Mouse (Mus musculus) ovary, postnatal 14 days (tissue): ENCODE results near the gene Gm20696.

Source experiments
- DNase-seq: peaks from one replicate; pipeline ENCODE4 v3.0.0; 2022; ENCODE audit warnings: low spot score

Gene Gm20696

DNA sequence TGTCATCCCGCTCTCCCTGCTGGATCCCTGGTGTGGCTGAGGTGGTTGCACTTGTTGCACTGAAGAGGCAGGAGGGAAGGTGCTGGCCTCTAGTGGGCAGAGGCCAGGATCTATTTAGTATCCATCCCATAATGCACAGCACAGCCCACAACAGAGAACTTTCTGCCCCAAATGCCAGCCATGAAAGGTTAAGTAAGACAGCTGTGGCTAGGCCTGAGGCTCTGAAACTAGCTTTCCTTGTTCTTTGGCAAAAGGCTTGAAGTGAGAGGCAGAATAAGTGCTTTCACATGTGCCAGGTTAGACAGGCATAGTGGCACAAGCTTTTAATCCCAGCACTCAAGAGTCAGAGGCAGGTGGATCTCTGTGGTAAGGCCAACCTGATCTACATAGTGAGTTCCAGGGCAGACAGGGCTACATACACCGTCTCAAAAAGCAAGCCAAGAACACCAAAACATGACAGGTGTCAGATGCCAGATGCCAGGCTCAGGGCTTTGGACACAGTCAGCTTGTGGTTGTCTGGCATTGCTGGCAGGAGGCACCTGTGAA, 281.5 kb downstream of the Gm20696 start:
- no peak for DNase-seq

DNA sequence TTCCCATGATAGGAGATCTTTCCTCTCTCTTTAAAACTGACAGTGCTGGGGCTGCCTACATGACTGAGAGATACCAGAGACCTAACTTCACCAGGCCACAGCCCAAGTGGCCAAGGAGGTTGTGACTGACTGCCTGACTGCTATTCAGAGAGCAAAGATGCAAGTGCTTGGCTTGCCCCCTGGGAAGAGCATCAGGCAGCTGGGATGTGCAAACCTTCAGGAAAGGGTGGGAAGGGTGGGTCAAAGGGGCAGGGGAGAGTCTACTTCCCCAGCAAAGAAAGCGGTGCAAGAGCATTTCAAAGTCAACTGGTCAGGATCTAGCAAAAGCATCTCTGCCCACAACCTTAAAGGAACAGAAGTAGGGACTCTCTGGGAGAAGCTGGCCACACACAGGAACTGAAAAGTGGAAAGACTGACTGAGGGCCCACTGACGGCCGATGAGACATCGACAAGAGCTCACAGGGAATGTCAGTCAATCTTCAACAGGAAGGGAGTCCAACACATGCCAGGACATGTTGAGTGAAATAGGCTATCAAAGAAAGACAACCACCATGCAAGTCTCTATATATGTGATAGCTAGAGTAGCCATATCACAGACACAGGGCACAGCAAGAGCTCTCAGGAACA, 282.6 kb downstream of the Gm20696 start:
- no peak for DNase-seq

DNA sequence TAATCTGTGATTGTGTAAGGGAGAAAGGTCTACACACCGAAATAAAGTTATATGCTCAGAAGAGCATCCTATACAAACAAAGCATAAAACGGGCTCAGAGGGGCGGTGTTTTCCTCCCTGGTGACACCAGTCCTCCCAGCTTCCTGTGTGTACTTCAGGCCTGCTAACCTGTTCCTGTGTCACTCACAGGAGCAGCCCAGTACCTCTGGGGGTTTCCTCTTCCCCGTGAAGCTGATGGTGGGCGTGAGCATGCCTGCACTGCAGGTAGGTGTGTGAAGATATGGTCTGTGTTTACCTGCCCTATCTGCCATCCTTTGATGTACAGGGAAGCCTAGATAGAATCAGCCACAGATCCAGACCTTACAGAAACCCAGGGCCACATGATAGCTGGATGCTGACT, 286.5 kb downstream of the Gm20696 start:
- DNase-seq: no peak

DNA sequence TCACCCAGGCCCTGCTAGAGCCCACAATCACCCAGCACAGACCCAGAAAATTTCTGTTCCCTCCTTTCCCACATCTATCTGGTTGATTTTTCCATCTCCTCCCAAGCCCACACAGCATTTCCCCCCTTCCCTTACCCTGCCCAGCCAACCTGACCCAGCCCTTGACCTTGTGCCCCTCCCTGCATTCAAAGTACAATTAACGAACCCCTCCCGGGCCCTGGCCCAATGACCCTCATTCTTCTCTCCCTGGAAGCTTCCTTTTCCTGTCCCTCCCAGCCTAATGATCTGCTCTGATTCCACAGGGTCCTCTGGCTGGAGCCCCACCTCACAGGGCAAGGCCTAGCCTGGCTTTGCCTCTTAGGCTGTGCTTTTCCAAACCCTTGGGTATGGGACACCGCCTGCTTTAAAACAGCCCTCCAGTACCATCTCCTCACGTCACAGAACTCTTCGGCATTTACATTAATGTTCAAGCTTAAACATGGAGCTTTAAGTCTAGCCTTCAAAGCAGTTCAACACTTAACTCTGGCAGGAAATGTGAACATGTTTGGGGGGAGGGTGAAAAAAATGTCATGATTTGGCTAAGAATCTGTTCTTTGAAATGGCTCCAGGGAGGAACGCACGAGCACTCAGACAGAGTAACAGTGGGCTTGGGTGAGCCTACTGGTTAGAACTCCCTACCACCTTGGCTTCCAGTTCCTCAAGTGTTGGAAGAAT, 287.4 kb downstream of the Gm20696 start:
- no peak for DNase-seq

DNA sequence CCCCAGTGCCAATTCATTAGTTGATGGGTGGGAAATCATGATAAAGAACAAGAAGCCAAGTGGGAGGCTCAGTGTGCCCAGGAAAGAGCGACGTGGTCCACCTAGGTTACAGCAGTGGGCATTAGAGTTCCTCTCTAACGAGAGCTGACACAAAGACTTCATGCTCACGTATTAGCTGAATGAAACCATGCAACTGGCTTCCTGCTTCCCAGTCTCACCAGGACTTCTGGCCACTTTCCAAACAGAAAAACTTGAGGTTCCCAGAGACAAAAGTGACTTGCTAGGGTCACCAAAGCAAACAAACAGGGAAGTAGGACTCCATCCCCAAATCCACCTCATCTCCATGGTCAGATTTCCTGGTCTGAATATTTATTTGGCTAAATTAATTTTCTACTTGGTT, 288.9 kb downstream of the Gm20696 start:
- no peak for DNase-seq

DNA sequence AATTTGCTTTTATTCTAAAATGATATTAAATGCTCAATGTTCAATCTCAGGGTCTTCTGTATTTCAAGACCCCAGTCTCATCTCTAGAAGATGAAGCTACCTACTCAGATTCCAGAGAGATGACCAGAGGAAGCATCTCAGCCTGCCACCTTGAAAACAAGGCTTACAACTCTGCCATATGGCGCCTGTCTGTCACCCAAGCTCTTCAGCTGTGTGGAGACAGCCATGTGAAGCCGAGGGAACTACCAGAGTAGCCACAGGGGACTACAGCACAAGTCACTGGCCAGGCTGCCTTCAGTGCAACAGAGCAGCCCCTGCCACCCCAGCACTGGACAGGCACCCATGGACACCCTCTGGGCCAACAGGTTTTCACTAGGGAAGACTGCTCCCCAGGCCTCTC, 289.5 kb downstream of the Gm20696 start:
- no peak for DNase-seq

DNA sequence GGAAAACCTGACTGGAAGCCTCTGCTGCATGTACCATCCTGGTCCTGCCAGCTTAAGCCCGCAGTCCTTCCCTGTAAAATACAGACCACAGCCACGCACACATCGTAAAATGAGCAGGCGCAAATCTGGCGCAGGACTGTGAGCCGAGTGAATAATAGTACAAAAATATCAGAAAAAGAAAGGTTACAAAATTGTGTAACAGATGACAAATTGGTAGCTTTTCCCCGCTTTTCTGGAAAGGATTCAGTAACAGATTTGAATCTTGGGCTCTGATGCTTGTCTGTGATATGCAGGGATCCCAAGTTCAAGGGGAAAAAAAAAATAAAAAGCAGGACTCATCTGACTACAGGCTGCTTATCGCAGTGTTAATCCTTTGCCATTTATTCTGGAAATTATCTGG, 289.9 kb downstream of the Gm20696 start:
- no peak for DNase-seq

DNA sequence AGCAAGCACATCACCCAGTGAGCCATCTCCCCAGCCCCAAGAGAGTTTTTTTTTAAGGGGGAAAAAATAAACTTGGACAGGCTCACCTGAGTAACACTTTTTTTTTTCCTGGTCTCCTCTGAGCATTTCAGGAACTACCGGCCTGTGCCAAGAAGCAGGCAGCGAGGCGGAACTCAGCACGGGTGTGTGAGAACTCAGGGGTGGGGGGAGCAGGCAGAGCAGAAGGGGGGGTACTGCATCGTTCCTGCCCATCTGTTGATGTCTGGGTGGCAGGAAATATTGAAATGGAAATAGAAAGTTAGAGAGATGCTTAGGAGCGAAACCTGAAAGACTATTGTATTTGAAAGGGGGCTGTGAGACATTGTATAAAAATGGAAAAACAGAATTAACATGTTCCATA, 290.7 kb downstream of the Gm20696 start:
- no peak for DNase-seq

DNA sequence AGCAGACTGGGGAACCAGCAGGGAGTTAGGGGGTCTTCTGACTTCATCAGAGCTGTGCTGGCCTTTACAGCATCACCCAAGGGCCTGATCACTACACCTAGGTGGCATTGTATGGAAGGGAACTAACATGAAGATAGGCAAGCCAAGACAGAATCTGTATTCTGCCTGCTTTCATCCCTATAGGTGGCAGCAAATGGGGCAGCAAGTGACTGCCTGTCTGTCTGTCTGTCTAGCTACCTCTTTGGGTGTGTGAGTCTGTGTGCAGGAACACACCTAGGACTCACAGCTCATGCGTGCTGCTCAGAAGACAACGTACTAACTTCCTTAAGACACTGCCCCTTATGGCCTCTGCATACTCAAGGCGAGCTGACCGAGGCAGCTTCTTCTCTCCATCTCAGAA, 291.2 kb downstream of the Gm20696 start:
- no peak for DNase-seq

DNA sequence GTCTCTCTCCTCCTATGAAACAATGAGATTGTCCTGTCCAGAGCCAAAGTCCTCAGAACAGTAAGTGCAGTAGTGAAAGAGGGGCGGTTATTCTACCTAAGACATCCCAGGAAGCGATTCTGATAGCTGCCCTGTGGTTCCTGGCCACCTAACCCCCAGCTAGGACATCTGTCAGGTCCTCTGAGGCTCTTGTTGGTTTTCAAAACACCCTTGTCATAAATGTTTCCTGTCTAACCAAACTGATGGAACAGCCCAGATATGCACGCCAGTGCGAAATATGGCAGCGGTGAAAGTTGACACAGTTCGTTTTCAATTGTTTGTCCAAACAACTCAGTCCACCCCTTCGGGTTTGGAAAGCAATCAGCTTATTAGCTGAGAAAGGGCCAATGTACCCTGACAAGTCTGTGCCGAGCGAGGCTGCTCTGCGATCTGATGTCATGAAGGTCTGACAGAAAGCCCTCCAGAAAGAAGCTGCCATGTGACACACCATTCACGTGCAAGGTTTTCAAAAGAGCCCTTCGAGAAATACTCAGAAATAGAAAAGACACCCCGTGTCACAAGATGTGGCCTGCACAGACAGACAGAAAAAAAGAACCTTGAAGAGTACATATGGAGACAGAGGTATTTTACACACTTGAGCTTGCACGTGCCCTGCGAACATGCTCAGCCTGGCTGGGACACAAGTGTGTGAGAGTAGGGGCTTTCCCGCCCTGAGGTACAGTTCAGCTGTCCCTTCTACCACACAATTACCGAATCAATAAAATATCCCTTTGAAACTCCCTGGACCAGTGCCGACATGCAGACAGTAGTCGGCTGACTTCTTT, 291.9 kb downstream of the Gm20696 start:
- DNase-seq: no peak

DNA sequence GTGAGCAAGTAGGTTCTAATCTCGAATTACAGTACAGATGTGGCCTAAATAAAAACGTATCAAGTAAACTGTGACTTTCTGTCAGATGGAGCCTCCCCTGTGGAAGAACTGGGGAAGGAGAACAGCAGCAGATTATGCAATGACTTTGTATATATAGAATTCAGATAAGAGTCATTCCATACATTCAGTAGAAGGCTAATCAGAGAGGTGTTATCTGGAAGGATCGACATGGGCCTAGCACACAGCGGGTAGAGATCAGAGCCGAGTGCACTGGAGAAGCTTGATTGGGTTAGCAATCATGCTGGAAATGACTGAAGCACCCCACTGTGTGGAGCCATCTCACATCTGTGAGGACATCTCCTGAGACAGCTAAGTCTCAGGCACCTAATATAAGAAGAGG, 294.2 kb downstream of the Gm20696 start:
- DNase-seq: no peak

DNA sequence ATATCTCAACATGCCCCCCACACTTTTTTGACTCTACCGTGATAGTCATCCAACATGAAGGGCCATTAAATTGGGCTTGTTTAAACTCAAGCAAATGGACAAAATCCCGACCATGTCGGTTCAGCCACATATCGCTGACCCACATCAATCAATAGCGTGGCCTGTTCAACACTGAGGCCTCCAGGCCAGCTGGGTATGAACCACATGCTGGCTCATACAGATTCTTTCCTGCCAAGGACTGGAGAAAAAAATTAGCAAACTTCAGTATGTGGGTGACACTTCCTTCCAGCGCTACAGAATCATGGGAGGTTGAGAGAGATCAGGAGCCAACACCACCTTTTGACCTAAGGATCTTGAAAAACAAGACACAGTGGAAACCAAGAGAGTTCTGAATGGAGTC, 294.6 kb downstream of the Gm20696 start:
- DNase-seq: no peak

DNA sequence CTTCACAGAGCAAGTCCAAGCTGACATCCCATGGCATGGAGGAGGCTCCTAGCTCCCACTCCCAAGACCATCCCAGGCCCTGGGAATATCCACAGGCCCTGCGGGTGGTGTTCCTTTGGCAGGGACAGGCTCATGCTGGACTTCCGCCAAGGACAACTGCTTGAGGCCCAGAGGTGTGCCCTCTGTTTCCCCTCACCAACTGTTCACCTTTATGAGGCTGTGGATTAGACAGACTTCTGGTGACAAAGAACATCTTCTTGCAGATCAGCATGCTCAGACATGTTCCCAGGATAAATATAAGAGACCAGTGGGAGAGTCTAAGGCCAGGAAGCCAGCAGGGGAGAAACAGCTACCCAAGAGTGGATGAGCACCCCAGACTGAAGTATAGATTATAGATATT, 296.7 kb downstream of the Gm20696 start:
- no peak for DNase-seq

DNA sequence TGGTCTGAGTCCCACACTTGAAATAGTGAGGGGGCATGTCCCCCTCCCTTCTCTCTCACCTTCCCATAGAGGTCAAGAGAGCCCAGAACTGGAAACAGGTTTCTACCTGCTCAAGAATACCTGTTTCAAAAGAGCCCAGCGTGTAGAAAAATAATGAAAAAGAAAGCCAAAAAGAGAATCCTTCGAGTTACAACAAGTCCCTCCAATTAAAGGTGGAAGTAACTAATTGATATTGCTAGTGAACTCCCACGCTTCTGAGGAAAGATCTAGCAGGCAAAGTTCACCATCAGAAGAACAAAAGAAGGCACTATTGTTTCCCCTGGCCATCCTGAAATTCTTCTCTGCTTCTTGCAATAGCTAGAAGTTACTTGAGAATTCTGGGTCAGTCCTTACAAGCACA, 297.4 kb downstream of the Gm20696 start:
- no peak for DNase-seq

DNA sequence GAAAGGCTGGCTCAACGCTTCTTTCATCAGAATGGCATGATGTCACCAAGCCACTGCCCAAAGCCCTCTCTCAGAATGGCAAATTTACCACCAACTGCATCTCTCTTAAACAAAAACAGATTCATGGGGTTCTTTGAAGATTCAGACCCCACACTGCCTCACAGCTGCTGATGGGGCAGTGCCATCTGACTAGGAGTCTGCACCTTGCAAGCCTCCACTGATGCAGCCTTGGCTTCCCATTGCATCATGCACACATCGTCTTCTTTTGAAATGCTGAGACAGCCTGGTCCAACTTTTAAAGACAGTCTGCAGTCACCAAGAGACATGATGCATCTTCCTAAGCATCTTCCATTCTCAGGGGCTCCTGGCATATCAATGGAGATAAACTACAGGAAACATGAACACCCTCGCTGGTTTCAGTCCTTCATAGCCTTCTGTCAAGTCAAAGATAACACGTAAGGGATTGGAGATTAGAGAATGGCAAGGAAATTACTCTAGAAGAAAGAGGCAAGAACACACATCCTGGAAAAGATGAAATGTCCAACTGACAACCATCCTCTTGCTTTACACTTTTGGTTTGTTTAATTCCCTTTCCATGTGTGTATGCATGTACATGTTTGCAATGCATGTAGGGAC, 298.4 kb downstream of the Gm20696 start:
- no peak for DNase-seq

DNA sequence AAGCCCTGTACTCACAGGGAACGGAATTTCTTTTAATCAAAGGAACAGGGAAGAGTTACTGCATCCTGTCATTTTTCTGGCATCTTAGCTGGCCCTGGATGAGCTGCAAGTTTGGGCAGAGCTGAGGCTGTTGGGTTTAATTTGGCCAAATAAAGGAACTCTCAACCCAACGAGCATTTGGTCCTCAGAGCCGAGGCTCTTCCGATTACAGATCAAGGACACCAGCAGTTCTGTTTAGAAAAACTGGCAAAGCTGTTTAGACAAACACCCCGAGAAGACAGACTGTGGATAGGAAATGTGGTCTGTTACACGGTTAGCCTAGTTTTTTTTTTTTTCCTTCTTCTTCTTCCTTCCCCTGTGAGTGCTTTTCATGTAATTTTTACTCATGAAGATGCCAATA, 302.1 kb downstream of the Gm20696 start:
- DNase-seq: no peak

DNA sequence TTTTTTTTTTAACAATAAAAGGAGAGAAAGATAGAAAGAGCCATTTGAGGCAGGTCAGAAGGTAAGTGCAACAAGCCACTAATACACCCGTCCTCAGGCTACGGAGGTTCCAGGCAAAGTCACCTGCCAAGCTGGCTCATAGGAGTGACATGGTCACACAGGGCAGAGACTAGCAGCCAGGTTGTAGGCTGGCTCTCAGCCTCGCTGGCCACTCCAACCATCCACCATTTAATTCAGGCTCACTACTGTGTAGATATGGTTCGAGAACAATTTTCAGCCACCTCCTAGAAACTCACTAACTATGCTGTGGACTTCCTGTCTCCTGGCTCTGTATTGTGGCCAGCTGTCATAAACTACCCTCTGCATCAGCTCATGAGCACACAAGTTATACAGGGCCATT, 306.0 kb downstream of the Gm20696 start:
- no peak for DNase-seq

DNA sequence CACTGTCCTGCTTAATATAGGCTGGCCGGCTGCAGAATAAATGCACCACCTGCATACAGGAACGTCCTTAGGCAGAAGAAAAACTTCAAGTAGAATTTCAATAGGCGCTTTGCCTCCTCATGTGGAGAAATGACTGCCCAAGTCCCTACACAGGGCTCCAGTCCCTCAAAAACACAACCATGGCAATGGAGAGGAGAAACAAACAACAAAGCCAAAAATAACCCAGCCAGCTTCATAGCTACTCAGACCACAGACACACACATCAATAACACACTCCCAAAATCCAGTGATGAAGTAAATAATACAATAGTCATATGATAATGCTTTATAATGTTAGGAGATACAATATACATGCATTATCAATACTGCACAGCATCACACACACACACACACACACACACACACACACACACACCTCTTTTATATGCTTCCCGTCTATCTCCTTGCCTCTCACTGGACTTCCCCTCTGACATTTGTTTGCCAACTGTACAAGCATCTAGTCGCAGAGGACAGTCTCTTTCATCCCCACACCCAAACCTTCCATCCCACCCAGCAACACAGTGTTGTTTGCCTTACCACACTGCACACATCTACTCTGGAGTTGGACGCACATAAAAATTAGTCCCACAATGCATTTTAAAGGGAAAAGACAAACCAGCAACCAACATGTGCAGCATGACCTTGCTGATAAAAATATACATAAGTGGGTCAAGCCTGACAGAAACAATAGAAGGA, 306.7 kb downstream of the Gm20696 start:
- DNase-seq: no peak

DNA sequence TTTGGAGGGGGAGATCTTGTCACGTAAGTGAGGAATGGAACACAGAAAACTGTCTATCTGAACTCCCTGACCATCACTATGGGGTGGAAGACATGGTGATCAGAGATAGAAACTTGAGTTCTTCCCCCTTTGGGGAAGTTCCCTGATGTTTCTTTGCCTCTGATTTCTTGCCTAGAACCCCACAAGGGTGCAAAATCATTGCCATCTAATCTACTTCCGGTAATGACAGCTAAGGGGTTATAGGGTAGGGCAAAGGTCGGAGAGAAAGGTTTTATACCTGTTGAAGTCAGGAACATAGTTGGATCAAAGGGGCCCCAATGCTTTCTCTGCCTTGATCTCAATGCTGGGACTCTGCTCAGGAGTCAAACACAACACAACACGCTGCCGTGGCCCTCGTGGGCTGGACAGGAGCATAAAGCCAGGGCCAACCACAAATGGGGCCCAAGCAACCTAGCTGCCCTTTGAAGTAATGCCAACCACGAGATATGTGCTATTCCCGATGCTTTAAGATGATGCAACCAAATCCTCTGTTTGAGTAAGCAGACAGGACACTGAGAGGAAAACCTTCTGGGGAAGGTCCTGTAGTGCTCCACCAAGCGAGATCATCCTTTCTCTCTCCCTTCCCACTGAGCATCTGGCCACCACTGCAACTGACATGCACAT, 307.4 kb downstream of the Gm20696 start:
- no peak for DNase-seq

DNA sequence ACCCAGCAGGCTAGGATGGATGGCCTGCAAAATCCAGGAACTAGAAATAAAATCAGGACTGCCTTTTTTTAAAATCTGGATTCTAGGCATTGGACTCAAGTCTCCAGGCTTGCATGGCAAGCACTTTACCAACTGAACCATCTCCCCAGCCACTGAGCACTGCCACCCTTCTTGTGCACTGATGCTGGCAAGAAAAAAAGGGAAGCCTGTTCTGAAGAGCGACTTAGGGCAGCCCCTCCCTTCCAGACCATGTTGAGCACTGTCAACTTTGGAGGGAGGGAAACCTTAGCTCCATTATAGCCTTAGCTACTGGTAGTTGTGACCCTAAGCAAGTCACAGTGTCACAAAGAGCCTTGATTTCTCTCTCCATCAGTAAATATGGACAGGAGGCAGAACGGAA, 308.7 kb downstream of the Gm20696 start:
- DNase-seq: no peak

DNA sequence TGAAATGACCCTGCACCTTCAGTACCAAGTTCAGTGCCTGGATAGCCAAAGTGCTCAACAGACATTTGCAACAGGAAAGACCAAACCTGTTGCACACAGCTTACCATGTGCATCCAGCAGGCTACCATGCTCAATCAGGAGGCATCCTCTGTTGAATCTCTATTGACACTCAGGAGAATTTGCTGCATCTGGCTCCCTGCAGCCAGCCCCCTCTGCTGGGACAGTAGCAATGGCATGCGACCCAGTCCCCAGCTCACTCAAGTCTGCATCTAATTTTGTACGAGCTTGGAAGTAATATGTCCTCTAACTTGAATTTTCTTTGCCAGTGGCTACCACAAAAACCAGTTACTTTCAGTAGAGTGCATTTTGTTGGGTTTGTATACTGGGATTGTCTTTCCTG, 312.3 kb downstream of the Gm20696 start:
- no peak for DNase-seq
